Mouse (Mus musculus) lung, adult 2 months (tissue): ENCODE measurements at regions not wholly inside any gene's neighbourhood (a gene's known extent, or its start where the extent isn't known, plus 50 kb on each side); places are given as distances from the start of the nearest gene placed in this dataset.

Experiments
- CTCF ChIP-seq: fragments of 200-500 bp; IDR thresholded peaks from 2 replicates; pipeline ENCODE4 v1.5.1; 2011; ENCODE audit warnings: mild to moderate bottlenecking, low read length, control low read depth; ENCODE audit not compliant: insufficient read depth
- POLR2A ChIP-seq: fragments of 200-500 bp; IDR thresholded peaks from 2 replicates; pipeline ENCODE4 v1.6.1; 2011; ENCODE audit warnings: low read depth, mild to moderate bottlenecking, control low read depth, low read length, borderline replicate concordance; ENCODE audit errors: extremely low read depth

- TF ChIP-seq POLR2A = no peak
- TF ChIP-seq CTCF = no peak
These were observed 173.6 kb upstream of the Krr1 start for GRCm38 (mm10) chr10:111798851-111799281.
